Mouse (Mus musculus) adrenal gland, postnatal 36 days (tissue): ENCODE measurements around the gene Gm10912. TPM values are rescaled to one million over a fixed set of nuclear protein-coding genes. Genes with fewer than 3 reads are reported as not detected.
"Not testable (repeated sequence)": the region's sequence is repeated elsewhere in the genome, so short reads cannot be mapped to it uniquely, and the experiment has no call there.

ENCODE experiments used
- DNase-seq, 2 experiments: peaks; one replicate each; pipeline ENCODE4 v3.0.0; 2021; ENCODE audit warnings: mixed read lengths in 1 of 2
- total RNA-seq, 2 experiments: library from RNA; stranded (reverse); gene quantifications; 2 replicates each; pipeline ENCODE4 v1.2.3; 2021

Gene Gm10912
- total RNA-seq, 2 experiments from 2014 or later: 0.26 to 0.46 TPM

- DNase-seq: not testable (repeated sequence)
These were observed 2.8 kb downstream of the Gm10912 start, which contains the start of gene Gm10799 for GRCm38 (mm10) chr2:104068450-104068849. Gene Gm10799 (minus strand): TSS chr2:104068550.

GRCm38 (mm10) chr2:104069704-104070185 lies 4.1 kb downstream of the Gm10912 start, which contains the start of gene Cd59b:
Gene Cd59b (plus strand): TSS chr2:104069849.
- DNase-seq: peak; percentile 56 to 82

GRCm38 (mm10) chr2:104078285-104078684 lies 12.7 kb downstream of the Gm10912 start:
- not testable (repeated sequence) for DNase-seq

GRCm38 (mm10) chr2:104081436-104082050 lies 15.9 kb downstream of the Gm10912 start:
- not testable (repeated sequence) for DNase-seq

- DNase-seq: no peak
These were observed 16.8 kb downstream of the Gm10912 start for GRCm38 (mm10) chr2:104082474-104082873.

- DNase-seq: not testable (repeated sequence)
These were observed 18.4 kb downstream of the Gm10912 start for GRCm38 (mm10) chr2:104084027-104084426.

GRCm38 (mm10) chr2:104087562-104087961 lies 21.9 kb downstream of the Gm10912 start:
- not testable (repeated sequence) for DNase-seq

- DNase-seq: no peak
These were observed 27.7 kb downstream of the Gm10912 start for GRCm38 (mm10) chr2:104093305-104093704.

GRCm38 (mm10) chr2:104095741-104096213 lies 30.2 kb downstream of the Gm10912 start, which contains the start of gene Cd59a:
Gene Cd59a (plus strand): TSS chr2:104095801.
- peak; percentile 90 to 94 for DNase-seq

GRCm38 (mm10) chr2:104096256-104096655 lies 30.6 kb downstream of the Gm10912 start:
- DNase-seq: no peak

- not testable (repeated sequence) for DNase-seq
These were observed 31.2 kb downstream of the Gm10912 start for GRCm38 (mm10) chr2:104096796-104097195.

GRCm38 (mm10) chr2:104097396-104097795 lies 31.8 kb downstream of the Gm10912 start:
- not testable (repeated sequence) for DNase-seq

- no peak for DNase-seq
These were observed 33.1 kb downstream of the Gm10912 start for GRCm38 (mm10) chr2:104098529-104099230.

GRCm38 (mm10) chr2:104099231-104099585 lies 33.6 kb downstream of the Gm10912 start:
- DNase-seq: no peak

- no peak for DNase-seq
These were observed 34.3 kb downstream of the Gm10912 start for GRCm38 (mm10) chr2:104099946-104100345.

GRCm38 (mm10) chr2:104104800-104105199 lies 39.2 kb downstream of the Gm10912 start:
- no peak for DNase-seq

- DNase-seq: not testable (repeated sequence)
These were observed 43.4 kb downstream of the Gm10912 start for GRCm38 (mm10) chr2:104109021-104109420.

- DNase-seq: no peak
These were observed 43.9 kb downstream of the Gm10912 start for GRCm38 (mm10) chr2:104109528-104109927.

- DNase-seq: no peak
These were observed 44.4 kb downstream of the Gm10912 start for GRCm38 (mm10) chr2:104110031-104110430.

- not testable (repeated sequence) for DNase-seq
These were observed 45.7 kb downstream of the Gm10912 start for GRCm38 (mm10) chr2:104111170-104111797.

GRCm38 (mm10) chr2:104113563-104113962 lies 47.9 kb downstream of the Gm10912 start:
- DNase-seq: not testable (repeated sequence)

GRCm38 (mm10) chr2:104114898-104115297 lies 49.3 kb downstream of the Gm10912 start:
- peak; percentile 47 to 62 for DNase-seq
